Mouse (Mus musculus) forebrain, embryonic 13.5 days (tissue): ENCODE results near the gene Dnajc6. TPM values are rescaled to one million over a fixed set of nuclear protein-coding genes. Genes with fewer than 3 reads are reported as not detected.

Experiments used
- ATAC-seq: fragments of 200-750 bp; cut with Nextera tagmentation; 2 replicates; pipeline ENCODE4 v1.8.0; 2017
- H3K27ac ChIP-seq: fragments of 300-500 bp; sonication (generic); 2 replicates; pipeline ENCODE4 v1.5.1; 2015; ENCODE audit warnings: inconsistent platforms, mild to moderate bottlenecking, moderate library complexity
- H3K27me3 ChIP-seq: fragments of 300-500 bp; sonication (generic); 2 replicates; pipeline ENCODE4 v1.6.1; 2015; ENCODE audit warnings: mild to moderate bottlenecking, inconsistent platforms
- H3K36me3 ChIP-seq: fragments of 300-500 bp; sonication (generic); 2 replicates; pipeline ENCODE4 v1.6.1; 2015; ENCODE audit warnings: mild to moderate bottlenecking, inconsistent platforms; ENCODE audit not compliant: poor library complexity, severe bottlenecking
- H3K4me1 ChIP-seq: fragments of 300-500 bp; sonication (generic); 2 replicates; pipeline ENCODE4 v1.6.1; 2015; ENCODE audit warnings: inconsistent platforms
- H3K4me2 ChIP-seq: fragments of 300-500 bp; sonication (generic); 2 replicates; pipeline ENCODE4 v1.6.1; 2015; ENCODE audit warnings: inconsistent platforms, mild to moderate bottlenecking, moderate library complexity
- H3K4me3 ChIP-seq: fragments of 300-500 bp; sonication (generic); 2 replicates; pipeline ENCODE4 v1.5.1; 2015; ENCODE audit warnings: mild to moderate bottlenecking, inconsistent platforms
- H3K9ac ChIP-seq: fragments of 300-500 bp; sonication (generic); 2 replicates; pipeline ENCODE4 v1.6.1; 2015; ENCODE audit warnings: mild to moderate bottlenecking, inconsistent platforms
- H3K9me3 ChIP-seq: fragments of 300-500 bp; sonication (generic); replicated peaks from 2 replicates; pipeline ENCODE4 v1.6.1; 2016; ENCODE audit warnings: inconsistent platforms
- WGBS: fragments of 180-500 bp; shearing (Covaris S2); methylation state at CpG from one replicate; pipeline ENCODE4 v1.1.7; 2015; 5-methylcytosine and 5-hydroxymethylcytosine counted together
- polyA plus RNA-seq: library from polyadenylated mRNA; unstranded; fragments of >200 nt; fragmentation: Nextera tagmentation; extraction: Ambion mirVana; gene quantifications from 2 replicates; pipeline ENCODE4 v1.2.1, GENCODE M21; 2015

The Dnajc6 gene
- polyA plus RNA-seq, 1 experiment from 2014 or later, result 10.8 TPM

- 55% methylated on average over 2 of the region's 2 CpGs for WGBS
- no peaks in the 10 kb centered on the region for H3K4me1 ChIP-seq
- no peak overlapping the region for H3K9ac ChIP-seq
- H3K27ac ChIP-seq, result no peak overlapping the region
- ATAC-seq, result no peak
- H3K9me3 ChIP-seq, result no peaks in the 10 kb centered on the region
- no peaks in the 10 kb centered on the region for H3K27me3 ChIP-seq
- no peak overlapping the region for H3K4me2 ChIP-seq
- H3K36me3 ChIP-seq, result peaks cover 6% of the 10 kb centered on the region; the same call in 1 of the 2 replicates
- H3K4me3 ChIP-seq, result no peak overlapping the region
Observed at GRCm38 (mm10) chr4:101620206-101620605, 123.8 kb downstream of the Dnajc6 start.

DNA sequence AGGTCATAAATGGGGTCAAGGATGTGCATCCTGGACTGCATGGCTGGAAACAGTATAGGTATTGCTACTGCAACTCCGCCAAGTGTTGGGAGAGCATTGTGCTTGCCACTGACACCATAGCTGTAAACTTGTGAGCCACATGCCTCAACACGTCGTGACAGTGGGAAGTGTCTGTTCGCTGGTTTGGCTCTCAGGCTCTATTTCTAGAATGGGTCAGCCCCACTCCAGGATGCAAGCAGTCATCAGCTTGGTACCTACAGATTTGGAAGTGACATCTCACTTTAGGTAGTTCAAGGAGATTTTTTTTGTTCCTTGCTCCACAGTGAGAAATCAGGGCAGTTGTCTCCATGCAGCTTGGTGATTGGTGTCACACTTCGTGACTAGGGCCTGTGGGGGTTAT, 124.8 kb downstream of the Dnajc6 start:
- no peaks in the 10 kb centered on the region for H3K27me3 ChIP-seq
- H3K4me2 ChIP-seq, result no peak overlapping the region
- H3K27ac ChIP-seq, result no peak overlapping the region
- H3K9ac ChIP-seq, result no peak overlapping the region
- no peak for ATAC-seq
- H3K4me1 ChIP-seq, result no peaks in the 10 kb centered on the region
- no peak overlapping the region for H3K4me3 ChIP-seq
- 88% methylated on average over 5 of the region's 5 CpGs for WGBS
- H3K9me3 ChIP-seq, result no peaks in the 10 kb centered on the region
- peaks cover 3% of the 10 kb centered on the region; the same call in 1 of the 2 replicates for H3K36me3 ChIP-seq

- Histone ChIP-seq H3K4me2 (no peak overlapping the region), H3K4me3 (no peak overlapping the region), H3K27me3 (no peaks in the 10 kb centered on the region), H3K27ac (no peak overlapping the region), H3K9me3 (no peaks in the 10 kb centered on the region), H3K9ac (no peak overlapping the region), H3K4me1 (no peaks in the 10 kb centered on the region), H3K36me3 (peaks cover 2% of the 10 kb centered on the region)
- ATAC-seq, result no peak
- WGBS, result 86% methylated on average over 5 of the region's 5 CpGs
Observed at GRCm38 (mm10) chr4:101625278-101625677, 128.8 kb downstream of the Dnajc6 start.

DNA sequence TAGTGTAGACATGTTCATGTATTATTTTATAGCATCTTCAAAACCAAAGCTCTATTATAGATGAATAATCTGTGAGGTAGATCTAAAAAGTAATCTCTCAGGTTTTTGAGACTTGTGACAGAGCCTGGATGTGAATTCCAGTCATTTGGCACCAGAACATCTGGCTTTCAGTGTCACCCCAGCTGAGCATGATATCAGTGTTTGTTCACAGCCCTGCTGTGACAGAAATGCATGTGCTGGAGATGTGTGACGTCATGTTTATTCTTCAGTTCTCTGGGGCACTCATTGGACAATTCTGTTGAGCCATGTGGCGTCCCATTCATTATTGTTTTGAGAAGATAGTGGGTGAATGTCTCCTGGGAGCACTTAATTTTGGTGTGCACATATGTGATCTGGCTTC, 139.1 kb downstream of the Dnajc6 start:
- H3K4me3 ChIP-seq, result no peak overlapping the region
- 67% methylated on average over 2 of the region's 2 CpGs for WGBS
- peaks cover 8% of the 10 kb centered on the region for H3K36me3 ChIP-seq
- no peak for ATAC-seq
- H3K27me3 ChIP-seq, result no peaks in the 10 kb centered on the region
- H3K4me1 ChIP-seq, result no peaks in the 10 kb centered on the region
- H3K4me2 ChIP-seq, result no peak overlapping the region
- H3K27ac ChIP-seq, result no peak overlapping the region
- no peaks in the 10 kb centered on the region for H3K9me3 ChIP-seq
- H3K9ac ChIP-seq, result no peak overlapping the region

GRCm38 (mm10) chr4:101637472-101637871, 141.0 kb downstream of the Dnajc6 start:
- no peak for ATAC-seq
- Histone ChIP-seq H3K4me2 (no peak overlapping the region), H3K27me3 (no peaks in the 10 kb centered on the region), H3K27ac (no peak overlapping the region), H3K9ac (no peak overlapping the region), H3K4me3 (no peak overlapping the region), H3K36me3 (peaks cover 8% of the 10 kb centered on the region), H3K4me1 (no peaks in the 10 kb centered on the region), H3K9me3 (no peaks in the 10 kb centered on the region)
- 94% methylated on average over 1 of the region's 1 CpGs for WGBS

GRCm38 (mm10) chr4:101640631-101641030, 144.2 kb downstream of the Dnajc6 start:
- Histone ChIP-seq H3K4me1 (no peaks in the 10 kb centered on the region), H3K4me2 (no peak overlapping the region), H3K27ac (no peak overlapping the region), H3K36me3 (peaks cover 5% of the 10 kb centered on the region; the same call in 1 of the 2 replicates), H3K27me3 (no peaks in the 10 kb centered on the region), H3K9ac (no peak overlapping the region), H3K9me3 (no peaks in the 10 kb centered on the region), H3K4me3 (no peak overlapping the region)
- WGBS, result 85% methylated on average over 5 of the region's 5 CpGs
- no peak for ATAC-seq

GRCm38 (mm10) chr4:101642708-101643107, 146.3 kb downstream of the Dnajc6 start:
- H3K4me2 ChIP-seq, result no peak overlapping the region
- WGBS, result 81% methylated on average over 6 of the region's 6 CpGs

DNA sequence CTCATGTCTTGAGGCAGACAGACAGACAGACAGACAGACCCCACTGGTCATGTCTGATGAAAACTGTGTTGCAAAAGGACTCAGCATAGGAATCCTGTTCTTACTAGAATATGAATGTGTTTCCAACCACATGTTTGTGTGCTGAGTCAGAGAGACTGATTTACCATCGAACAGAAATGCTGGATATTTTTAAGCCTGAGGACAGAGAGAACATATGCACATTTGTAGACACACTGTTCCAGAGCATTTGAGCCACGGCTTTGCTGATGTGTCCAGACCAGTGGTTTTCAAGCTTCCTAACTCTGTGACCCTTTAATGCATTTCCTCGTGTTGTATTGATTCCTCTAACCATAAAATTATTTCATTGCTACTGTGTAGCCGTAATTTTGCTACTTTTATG, 146.8 kb downstream of the Dnajc6 start:
- H3K27ac ChIP-seq, result no peak overlapping the region
- no peak for ATAC-seq
- H3K9ac ChIP-seq, result no peak overlapping the region
- no peaks in the 10 kb centered on the region for H3K27me3 ChIP-seq
- H3K4me1 ChIP-seq, result peaks cover 7% of the 10 kb centered on the region
- no peaks in the 10 kb centered on the region for H3K36me3 ChIP-seq
- 87% methylated on average over 4 of the region's 4 CpGs for WGBS
- H3K4me3 ChIP-seq, result no peak overlapping the region
- H3K4me2 ChIP-seq, result no peak overlapping the region
- no peaks in the 10 kb centered on the region for H3K9me3 ChIP-seq

More at GRCm38 (mm10) chr4:101642708-101643107, 146.3 kb downstream of the Dnajc6 start:
- Histone ChIP-seq H3K4me1 (peaks cover 5% of the 10 kb centered on the region; the same call in 1 of the 2 replicates), H3K4me3 (no peak overlapping the region), H3K36me3 (no peaks in the 10 kb centered on the region), H3K9ac (no peak overlapping the region), H3K9me3 (no peaks in the 10 kb centered on the region), H3K27ac (no peak overlapping the region), H3K27me3 (no peaks in the 10 kb centered on the region)
- ATAC-seq, result no peak

DNA sequence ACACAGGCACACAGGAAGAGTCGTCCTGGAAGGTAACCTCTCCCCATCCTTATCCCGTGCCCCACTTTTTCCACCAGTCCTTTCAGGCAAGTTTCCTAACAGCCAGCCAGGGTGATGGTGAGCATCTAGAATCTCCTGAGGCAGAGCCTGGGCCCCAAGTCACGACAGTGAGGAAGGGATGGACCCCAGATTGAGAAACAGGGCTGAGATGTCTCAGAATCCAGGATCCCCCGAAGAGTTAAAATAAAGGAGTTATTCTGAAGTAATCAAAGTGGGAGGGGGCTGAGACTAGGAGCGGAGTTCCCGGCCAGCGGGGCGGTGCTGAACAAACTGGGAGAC, 150.4 kb downstream of the Dnajc6 start:
- under 1% methylated on average over 8 of the region's 8 CpGs for WGBS
- Histone ChIP-seq H3K27me3 (no peaks in the 10 kb centered on the region), H3K4me2 (peak overlapping the region; percentile 61), H3K9me3 (no peaks in the 10 kb centered on the region), H3K4me3 (peak overlapping the region; percentile 57), H3K9ac (peak overlapping the region; percentile 60), H3K27ac (no peak overlapping the region), H3K4me1 (peaks cover 18% of the 10 kb centered on the region), H3K36me3 (no peaks in the 10 kb centered on the region)
- no peak for ATAC-seq

DNA sequence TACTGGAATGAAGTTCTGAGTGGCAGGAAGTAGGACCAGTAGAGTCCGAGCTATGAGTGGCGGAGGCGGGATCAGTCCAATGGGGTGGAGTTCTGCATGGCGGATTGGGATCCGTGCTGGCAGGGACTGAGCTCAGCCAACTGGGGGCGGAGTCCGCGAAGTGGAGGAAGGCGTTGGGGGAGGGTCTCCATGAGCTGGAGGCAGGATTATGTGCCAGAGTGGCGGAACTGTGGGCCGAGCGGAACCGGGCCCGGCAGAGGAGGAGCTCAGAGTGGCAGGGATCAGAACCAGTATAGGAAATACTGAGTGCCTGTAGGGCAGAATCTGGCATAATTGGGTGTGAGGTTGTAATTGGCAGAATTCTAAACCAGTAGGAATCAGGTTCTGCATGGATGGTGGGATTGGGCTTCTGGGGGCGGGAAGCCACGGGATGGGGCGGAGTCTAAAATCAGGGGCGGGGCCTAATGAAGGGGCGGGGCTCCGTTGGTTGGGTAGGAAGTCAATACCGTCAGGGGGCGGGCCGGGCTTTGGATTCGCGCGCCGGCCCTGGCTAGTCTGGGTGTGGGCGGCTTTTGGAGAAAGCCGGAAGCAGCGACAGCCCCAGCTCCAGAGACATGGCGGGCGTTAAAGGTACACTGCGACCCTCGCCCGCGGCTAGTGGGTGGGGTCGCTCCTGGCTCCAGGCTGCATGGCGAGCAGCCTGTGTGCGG, 150.9 kb downstream of the Dnajc6 start, which contains the start of gene Leprot:
Leprot (plus strand) TSS at position 523 of the 710 bp plus-strand sequence.
- peaks cover 18% of the 10 kb centered on the region for H3K4me1 ChIP-seq
- peak within 1 kb of the TSS; percentile 57 for H3K4me3 ChIP-seq
- H3K9me3 ChIP-seq, result no peaks in the 10 kb centered on the region
- H3K36me3 ChIP-seq, result no peaks in the 10 kb centered on the region
- H3K27ac ChIP-seq, result peak within 1 kb of the TSS; percentile 79
- peak within 1 kb of the TSS; percentile 80 for H3K9ac ChIP-seq
- peak; percentile 98 for ATAC-seq
- WGBS, result under 1% methylated on average over 38 of the region's 39 CpGs
- H3K4me2 ChIP-seq, result peak within 1 kb of the TSS; percentile 67
- H3K27me3 ChIP-seq, result no peaks in the 10 kb centered on the region

- no peaks in the 10 kb centered on the region for H3K27me3 ChIP-seq
- H3K27ac ChIP-seq, result peak overlapping the region; percentile 79
- H3K4me3 ChIP-seq, result peak overlapping the region; percentile 57
- H3K4me2 ChIP-seq, result peak overlapping the region; percentile 67
- WGBS, result 1% methylated on average over 20 of the region's 20 CpGs
- H3K9ac ChIP-seq, result peak overlapping the region; percentile 80
- no peak for ATAC-seq
- H3K36me3 ChIP-seq, result no peaks in the 10 kb centered on the region
- H3K4me1 ChIP-seq, result peaks cover 18% of the 10 kb centered on the region
- H3K9me3 ChIP-seq, result no peaks in the 10 kb centered on the region
Observed at GRCm38 (mm10) chr4:101647976-101648642, 151.7 kb downstream of the Dnajc6 start.

DNA sequence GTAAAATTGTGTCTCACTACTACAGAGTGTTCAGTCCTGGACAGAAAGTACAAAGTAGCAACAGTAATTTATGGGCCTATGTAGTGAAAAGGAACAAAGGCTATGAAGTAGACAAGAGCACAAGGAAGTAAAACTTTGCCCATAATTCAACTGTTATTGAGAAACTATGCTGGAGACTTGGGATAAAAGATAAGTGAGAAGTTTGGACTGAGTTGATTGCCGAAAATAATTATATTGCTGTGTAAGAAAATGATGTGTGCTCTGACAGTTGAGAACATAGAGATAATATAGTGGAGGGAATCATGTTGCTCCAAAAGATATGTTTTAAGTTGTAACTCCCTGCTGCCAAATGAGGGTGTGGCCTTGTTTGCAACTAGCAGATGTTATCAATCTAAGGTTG, 152.3 kb downstream of the Dnajc6 start:
- no peaks in the 10 kb centered on the region for H3K27me3 ChIP-seq
- H3K36me3 ChIP-seq, result 0 out of 2 replicates have a peak, but pooled peaks cover 3% of the 10 kb centered on the region

More for the DNA sequence above, 152.3 kb downstream of the Dnajc6 start:
- H3K4me2 ChIP-seq, result peak overlapping the region; percentile 67
- H3K9me3 ChIP-seq, result no peaks in the 10 kb centered on the region
- H3K9ac ChIP-seq, result no peak overlapping the region
- peaks cover 18% of the 10 kb centered on the region for H3K4me1 ChIP-seq
- peak overlapping the region; percentile 57 for H3K4me3 ChIP-seq
- 90% methylated on average over 1 of the region's 1 CpGs for WGBS
- no peak for ATAC-seq
- H3K27ac ChIP-seq, result no peak overlapping the region
